Mouse (Mus musculus) limb, embryonic 11.5 days (tissue): Measurements from ENCODE around the gene Agtr1b. TPM values are rescaled to one million over a fixed set of nuclear protein-coding genes. Genes with fewer than 3 reads are reported as not detected.

Source experiments
- ATAC-seq: fragments of 200-750 bp; cut with Nextera tagmentation; 2 replicates; pipeline ENCODE4 v1.8.0; 2017; ENCODE audit warnings: low read depth; ENCODE audit not compliant: insufficient number of reproducible peaks, low FRiP score, low TSS enrichment
- DNase-seq: peaks from one replicate; pipeline ENCODE4 v3.0.0-alpha.2; 2015; ENCODE audit warnings: low spot score
- H3K27ac ChIP-seq: fragments of 300-500 bp; sonication (generic); replicated peaks from 2 replicates; pipeline ENCODE4 v1.5.1; 2014; ENCODE audit warnings: low read depth, mild to moderate bottlenecking, low read length
- H3K27me3 ChIP-seq: fragments of 300-500 bp; sonication (generic); 2 replicates; pipeline ENCODE4 v1.6.1; 2014; ENCODE audit warnings: mild to moderate bottlenecking, low read length, mixed read lengths; ENCODE audit not compliant: control insufficient read depth, insufficient read depth
- H3K36me3 ChIP-seq: fragments of 300-500 bp; sonication (generic); 2 replicates; pipeline ENCODE4 v1.6.1; 2014; ENCODE audit warnings: mild to moderate bottlenecking, low read length, moderate library complexity, mixed read lengths; ENCODE audit not compliant: control insufficient read depth, insufficient read depth
- H3K4me1 ChIP-seq: fragments of 300-500 bp; sonication (generic); 2 replicates; pipeline ENCODE4 v1.6.1; 2014; ENCODE audit warnings: low read length, mixed read lengths; ENCODE audit not compliant: control insufficient read depth, insufficient read depth
- H3K4me2 ChIP-seq: fragments of 300-500 bp; sonication (generic); 2 replicates; pipeline ENCODE4 v1.6.1; 2014; ENCODE audit warnings: low read depth, mild to moderate bottlenecking, moderate library complexity; ENCODE audit not compliant: severe bottlenecking
- H3K4me3 ChIP-seq: fragments of 300-500 bp; sonication (generic); 2 replicates; pipeline ENCODE4 v1.5.1; 2014; ENCODE audit warnings: low read depth, low read length
- H3K9ac ChIP-seq: fragments of 300-500 bp; sonication (generic); 2 replicates; pipeline ENCODE4 v1.6.1; 2014; ENCODE audit warnings: mild to moderate bottlenecking, low read length
- H3K9me3 ChIP-seq: fragments of 300-500 bp; sonication (generic); 2 replicates; pipeline ENCODE4 v1.6.1; 2016; ENCODE audit warnings: low read length; ENCODE audit not compliant: control insufficient read depth
- WGBS: fragments of 180-500 bp; shearing (Covaris S2); extraction: QIAGEN DNeasy Blood & Tissue Kit; methylation state at CpG from one replicate; pipeline ENCODE4 v1.1.7; 2014; 5-methylcytosine and 5-hydroxymethylcytosine counted together
- polyA plus RNA-seq: library from polyadenylated mRNA; unstranded; fragments of >200 nt; fragmentation: Nextera tagmentation; extraction: Ambion mirVana; gene quantifications from 2 replicates; pipeline ENCODE4 v1.2.1, GENCODE M21; 2014

The Agtr1b gene
- polyA plus RNA-seq, 1 experiment from 2014 or later, result 0.09 TPM

- ATAC-seq (no peak), DNase-seq (no peak)
- Histone ChIP-seq H3K9me3 (no peaks in the 10 kb centered on the region), H3K4me1 (no peaks in the 10 kb centered on the region), H3K27me3 (no peaks in the 10 kb centered on the region), H3K9ac (no peak overlapping the region), H3K36me3 (no peaks in the 10 kb centered on the region), H3K4me3 (no peak overlapping the region), H3K4me2 (no peak overlapping the region), H3K27ac (no peak overlapping the region)
- WGBS, result 45% methylated on average over 2 of the region's 2 CpGs
Measured at GRCm38 (mm10) chr3:20304758-20305352, 62.1 kb downstream of the Agtr1b start.

GRCm38 (mm10) chr3:20295546-20295945 lies 71.4 kb downstream of the Agtr1b start:
- Histone ChIP-seq H3K36me3 (no peaks in the 10 kb centered on the region), H3K4me2 (no peak overlapping the region), H3K4me1 (no peaks in the 10 kb centered on the region), H3K9ac (no peak overlapping the region), H3K27me3 (no peaks in the 10 kb centered on the region), H3K9me3 (no peaks in the 10 kb centered on the region), H3K27ac (no peak overlapping the region), H3K4me3 (no peak overlapping the region)
- no peak for ATAC-seq
- 86% methylated on average over 3 of the region's 3 CpGs for WGBS
- no peak for DNase-seq

- H3K4me2 ChIP-seq, result no peak overlapping the region
- H3K27me3 ChIP-seq, result no peaks in the 10 kb centered on the region
- DNase-seq (no peak), ATAC-seq (no peak)
- WGBS, result 85% methylated on average over 9 of the region's 9 CpGs
- no peak overlapping the region for H3K27ac ChIP-seq
- no peaks in the 10 kb centered on the region for H3K9me3 ChIP-seq
- H3K36me3 ChIP-seq, result no peaks in the 10 kb centered on the region
- H3K4me3 ChIP-seq, result no peak overlapping the region
- no peaks in the 10 kb centered on the region for H3K4me1 ChIP-seq
- no peak overlapping the region for H3K9ac ChIP-seq
Measured at GRCm38 (mm10) chr3:20294542-20295348, 72.2 kb downstream of the Agtr1b start.

GRCm38 (mm10) chr3:20291370-20291769 lies 75.6 kb downstream of the Agtr1b start:
- no peak for ATAC-seq
- Histone ChIP-seq H3K27ac (no peak overlapping the region), H3K4me2 (no peak overlapping the region), H3K27me3 (no peaks in the 10 kb centered on the region), H3K36me3 (no peaks in the 10 kb centered on the region), H3K4me1 (no peaks in the 10 kb centered on the region), H3K9me3 (no peaks in the 10 kb centered on the region), H3K9ac (no peak overlapping the region), H3K4me3 (no peak overlapping the region)
- no peak for DNase-seq

- Histone ChIP-seq H3K27ac (no peak overlapping the region), H3K4me3 (no peak overlapping the region), H3K36me3 (no peaks in the 10 kb centered on the region), H3K9ac (no peak overlapping the region), H3K9me3 (no peaks in the 10 kb centered on the region), H3K27me3 (no peaks in the 10 kb centered on the region), H3K4me2 (no peak overlapping the region), H3K4me1 (no peaks in the 10 kb centered on the region)
- no peak for DNase-seq
- no peak for ATAC-seq
- WGBS, result 92% methylated on average over 2 of the region's 2 CpGs
Measured at GRCm38 (mm10) chr3:20288761-20289160, 78.2 kb downstream of the Agtr1b start.

- Histone ChIP-seq H3K36me3 (no peaks in the 10 kb centered on the region), H3K27me3 (no peaks in the 10 kb centered on the region), H3K4me1 (no peaks in the 10 kb centered on the region), H3K27ac (no peak overlapping the region), H3K9ac (no peak overlapping the region), H3K4me2 (no peak overlapping the region), H3K9me3 (no peaks in the 10 kb centered on the region), H3K4me3 (no peak overlapping the region)
- ATAC-seq (no peak), DNase-seq (no peak)
- 69% methylated on average over 1 of the region's 1 CpGs for WGBS
Measured at GRCm38 (mm10) chr3:20281796-20282195, 85.2 kb downstream of the Agtr1b start.

GRCm38 (mm10) chr3:20275633-20276032 lies 91.3 kb downstream of the Agtr1b start, which contains the start of gene Cpb1:
Gene Cpb1, minus strand, starts transcription at chr3:20275733.
- Histone ChIP-seq H3K4me3 (no peak within 1 kb of the TSS), H3K27ac (no peak within 1 kb of the TSS), H3K4me2 (no peak within 1 kb of the TSS), H3K9me3 (no peaks in the 10 kb centered on the region), H3K27me3 (no peaks in the 10 kb centered on the region), H3K4me1 (no peaks in the 10 kb centered on the region), H3K36me3 (no peaks in the 10 kb centered on the region), H3K9ac (no peak within 1 kb of the TSS)
- ATAC-seq, result no peak
- WGBS, result 93% methylated on average over 3 of the region's 3 CpGs
- DNase-seq, result no peak
